Mouse (Mus musculus) gastrocnemius, adult 18-20 months (tissue): ENCODE data around the gene Lgals12. TPM values are rescaled to one million over a fixed set of nuclear protein-coding genes. Genes with fewer than 3 reads are reported as not detected.

Experiments used
- DNase-seq: peaks from one replicate; pipeline ENCODE4 v3.0.0; 2021; ENCODE audit warnings: low spot score
- total RNA-seq, 2 experiments: library from RNA; stranded (reverse); gene quantifications; 2 replicates each; pipeline ENCODE4 v1.2.3; 2021

Lgals12 gene
- total RNA-seq, 2 experiments from 2014 or later: 0.89 to 1.1 TPM

- DNase-seq: no peak
Measured at GRCm38 (mm10) chr19:7583599-7583998, 23.4 kb downstream of the Lgals12 start.

GRCm38 (mm10) chr19:7583101-7583500, 23.9 kb downstream of the Lgals12 start:
- DNase-seq: no peak

GRCm38 (mm10) chr19:7581042-7581441, 26.0 kb downstream of the Lgals12 start:
- no peak for DNase-seq

- no peak for DNase-seq
Measured at GRCm38 (mm10) chr19:7577710-7578109, 29.3 kb downstream of the Lgals12 start.

GRCm38 (mm10) chr19:7576180-7576579, 30.8 kb downstream of the Lgals12 start:
- DNase-seq: no peak

- no peak for DNase-seq
Measured at GRCm38 (mm10) chr19:7569650-7570049, 37.3 kb downstream of the Lgals12 start.

- no peak for DNase-seq
Measured at GRCm38 (mm10) chr19:7568364-7568763, 38.6 kb downstream of the Lgals12 start.

GRCm38 (mm10) chr19:7566826-7567225, 40.2 kb downstream of the Lgals12 start:
- DNase-seq: no peak

GRCm38 (mm10) chr19:7564457-7564856, 42.5 kb downstream of the Lgals12 start:
- no peak for DNase-seq

GRCm38 (mm10) chr19:7563676-7564075, 43.3 kb downstream of the Lgals12 start:
- no peak for DNase-seq

- DNase-seq: no peak
Measured at GRCm38 (mm10) chr19:7562601-7563129, 44.3 kb downstream of the Lgals12 start.

- no peak for DNase-seq
Measured at GRCm38 (mm10) chr19:7561456-7561855, 45.5 kb downstream of the Lgals12 start.

- DNase-seq: no peak
Measured at GRCm38 (mm10) chr19:7559986-7560385, 47.0 kb downstream of the Lgals12 start.

- no peak for DNase-seq
Measured at GRCm38 (mm10) chr19:7558675-7559074, 48.3 kb downstream of the Lgals12 start.

- no peak for DNase-seq
Measured at GRCm38 (mm10) chr19:7557844-7558243, 49.1 kb downstream of the Lgals12 start.

GRCm38 (mm10) chr19:7557328-7557822, 49.6 kb downstream of the Lgals12 start, which contains the start of gene Pla2g16:
Gene Pla2g16, plus strand, starts transcription at chr19:7557459.
- peak; percentile 84 for DNase-seq

GRCm38 (mm10) chr19:7556641-7557040, 50.4 kb downstream of the Lgals12 start:
- DNase-seq: no peak

- no peak for DNase-seq
Measured at GRCm38 (mm10) chr19:7554881-7555280, 52.1 kb downstream of the Lgals12 start.

GRCm38 (mm10) chr19:7553441-7553840, 53.6 kb downstream of the Lgals12 start:
- no peak for DNase-seq

GRCm38 (mm10) chr19:7552301-7552673, 54.7 kb downstream of the Lgals12 start:
- no peak for DNase-seq

GRCm38 (mm10) chr19:7551550-7552300, 55.3 kb downstream of the Lgals12 start:
- DNase-seq: no peak

- DNase-seq: no peak
Measured at GRCm38 (mm10) chr19:7548924-7549323, 58.1 kb downstream of the Lgals12 start.
